Mouse (Mus musculus) MEL (cell line): Measurements from ENCODE around the gene Klhl12. TPM values are rescaled to one million over a fixed set of nuclear protein-coding genes. Genes with fewer than 3 reads are reported as not detected.

ENCODE experiments used
- DNase-seq: peaks from one replicate; pipeline ENCODE4 v3.0.0; 2011; ENCODE audit warnings: low read depth, low spot score
- H3K27ac ChIP-seq: 2 replicates; pipeline ENCODE4 v1.5.1; 2012; ENCODE audit warnings: low read depth, mild to moderate bottlenecking, control low read depth, low read length, moderate library complexity; ENCODE audit not compliant: control insufficient read depth
- H3K27me3 ChIP-seq, 2 experiments: fragments of 150-350 bp in 1 of 2; sonication (generic) in 1 of 2; 2 replicates each; pipeline ENCODE4 v1.6.1; 2012; ENCODE audit warnings: low read length in 2 of 2, mild to moderate bottlenecking in 2 of 2, improper control_type of control experiment in 1 of 2, moderate library complexity in 1 of 2; ENCODE audit not compliant: insufficient read depth in 2 of 2, control insufficient read depth in 1 of 2
- H3K36me3 ChIP-seq, 2 experiments: 2 replicates each; pipeline ENCODE4 v1.6.1; 2012 to 2014; ENCODE audit warnings: low read length in 2 of 2, improper control_type of control experiment in 1 of 2, inconsistent platforms in 1 of 2, mild to moderate bottlenecking in 1 of 2; ENCODE audit not compliant: insufficient read depth in 2 of 2, control insufficient read depth in 1 of 2
- H3K4me1 ChIP-seq, 2 experiments: fragments of 150-350 bp in 1 of 2; sonication (generic) in 1 of 2; 2 replicates each; pipeline ENCODE4 v1.6.1; 2012; ENCODE audit warnings: low read length in 2 of 2, improper control_type of control experiment in 1 of 2, mild to moderate bottlenecking in 1 of 2; ENCODE audit not compliant: insufficient read depth in 2 of 2, control insufficient read depth in 1 of 2
- H3K4me3 ChIP-seq, 2 experiments: fragments of 150-350 bp in 1 of 2; sonication (generic) in 1 of 2; 2 replicates each; pipeline ENCODE4 v1.5.1; 2012; ENCODE audit warnings: low read depth in 2 of 2, low read length in 2 of 2, mild to moderate bottlenecking in 2 of 2, moderate library complexity in 2 of 2, control low read depth in 1 of 2, improper control_type of control experiment in 1 of 2; ENCODE audit not compliant: control insufficient read depth in 1 of 2, insufficient read depth in 1 of 2
- H3K79me2 ChIP-seq: 2 replicates; pipeline ENCODE4 v1.6.1; 2012; ENCODE audit warnings: mild to moderate bottlenecking, low read length, moderate library complexity; ENCODE audit not compliant: control insufficient read depth, poor library complexity, insufficient read depth
- H3K9ac ChIP-seq: 2 replicates; pipeline ENCODE4 v1.6.1; 2012; ENCODE audit warnings: low read depth, mild to moderate bottlenecking, control low read depth, low read length, moderate library complexity; ENCODE audit not compliant: control insufficient read depth, poor library complexity, severe bottlenecking
- H3K9me3 ChIP-seq: fragments of 150-350 bp; sonication (generic); replicated peaks from 2 replicates; pipeline ENCODE4 v1.6.1; 2012; ENCODE audit warnings: mild to moderate bottlenecking, low read length, improper control_type of control experiment, moderate library complexity; ENCODE audit not compliant: insufficient read depth
- ELF1 ChIP-seq: IDR thresholded peaks from 2 replicates; pipeline ENCODE4 v1.6.1; 2014; ENCODE audit warnings: low read depth, mild to moderate bottlenecking, inconsistent platforms, low read length, improper control_type of control experiment, moderate library complexity
- EP300 ChIP-seq, 2 experiments: IDR thresholded peaks; 2 replicates each; pipeline ENCODE4 v1.6.1; 2011; ENCODE audit warnings: improper control_type of control experiment in 2 of 2, low read length in 2 of 2, low read depth in 1 of 2, mild to moderate bottlenecking in 1 of 2
- ETS1 ChIP-seq: IDR thresholded peaks from 2 replicates; pipeline ENCODE4 v1.6.1; 2012; ENCODE audit warnings: low read depth, mild to moderate bottlenecking, inconsistent platforms, low read length, improper control_type of control experiment, moderate library complexity
- GATA1 ChIP-seq: IDR thresholded peaks from 2 replicates; pipeline ENCODE4 v1.6.1; 2011; ENCODE audit warnings: low read depth, low read length, improper control_type of control experiment
- KAT2A ChIP-seq: conservative IDR thresholded peaks from 2 replicates; pipeline ENCODE4 v1.6.1; 2012; ENCODE audit warnings: low read depth, low read length, improper control_type of control experiment, inconsistent platforms
- MAFK ChIP-seq: IDR thresholded peaks from 2 replicates; pipeline ENCODE4 v1.6.1; 2011; ENCODE audit warnings: low read depth, mild to moderate bottlenecking, low read length, improper control_type of control experiment, borderline replicate concordance
- MAX ChIP-seq: IDR thresholded peaks from 2 replicates; pipeline ENCODE4 v1.6.1; 2011; ENCODE audit warnings: low read length, improper control_type of control experiment
- MAZ ChIP-seq: IDR thresholded peaks from 2 replicates; pipeline ENCODE4 v1.6.1; 2012; ENCODE audit warnings: low read depth, mild to moderate bottlenecking, inconsistent platforms, low read length, improper control_type of control experiment
- MEF2A ChIP-seq: IDR thresholded peaks from 2 replicates; pipeline ENCODE4 v1.6.1; 2014; ENCODE audit warnings: low read depth, mild to moderate bottlenecking, inconsistent platforms, low read length, improper control_type of control experiment; ENCODE audit not compliant: poor library complexity, insufficient replicate concordance, severe bottlenecking; ENCODE audit errors: extremely low read depth
- MXI1 ChIP-seq: IDR thresholded peaks from 2 replicates; pipeline ENCODE4 v1.6.1; 2011; ENCODE audit warnings: mild to moderate bottlenecking, low read depth, low read length, improper control_type of control experiment
- MYC ChIP-seq: IDR thresholded peaks from 2 replicates; pipeline ENCODE4 v1.6.1; 2011; ENCODE audit warnings: low read depth, mild to moderate bottlenecking, low read length, improper control_type of control experiment, moderate library complexity
- NELFE ChIP-seq: IDR thresholded peaks from 2 replicates; pipeline ENCODE4 v1.6.1; 2011; ENCODE audit warnings: low read depth, low read length, improper control_type of control experiment
- POLR2A ChIP-seq, 2 experiments: IDR thresholded peaks; 2 replicates each; pipeline ENCODE4 v1.6.1; 2011 to 2012; ENCODE audit warnings: low read length in 2 of 2, mild to moderate bottlenecking in 2 of 2, control low read depth in 1 of 2, improper control_type of control experiment in 1 of 2, low read depth in 1 of 2, moderate library complexity in 1 of 2; ENCODE audit not compliant: control insufficient read depth in 1 of 2, insufficient read depth in 1 of 2, poor library complexity in 1 of 2
- POLR2AphosphoS5 ChIP-seq: IDR thresholded peaks from 2 replicates; pipeline ENCODE4 v1.6.1; 2012; ENCODE audit warnings: low read depth, borderline replicate concordance, mild to moderate bottlenecking, inconsistent platforms, low read length, moderate library complexity, mixed read lengths
- RAD21 ChIP-seq: IDR thresholded peaks from 2 replicates; pipeline ENCODE4 v1.6.1; 2011; ENCODE audit warnings: mild to moderate bottlenecking, low read depth, low read length, improper control_type of control experiment
- SIN3A ChIP-seq: IDR thresholded peaks from 2 replicates; pipeline ENCODE4 v1.6.1; 2012; ENCODE audit warnings: low read length, improper control_type of control experiment, inconsistent platforms
- SMC3 ChIP-seq: IDR thresholded peaks from 2 replicates; pipeline ENCODE4 v1.6.1; 2011; ENCODE audit warnings: low read depth, low read length, improper control_type of control experiment
- TBP ChIP-seq: IDR thresholded peaks from 2 replicates; pipeline ENCODE4 v1.8.0; 2011; ENCODE audit warnings: low read depth, low read length, improper control_type of control experiment
- TCF12 ChIP-seq: IDR thresholded peaks from 2 replicates; pipeline ENCODE4 v1.6.1; 2014; ENCODE audit warnings: low read depth, mild to moderate bottlenecking, inconsistent platforms, low read length, improper control_type of control experiment, moderate library complexity
- USF1 ChIP-seq: IDR thresholded peaks from 2 replicates; pipeline ENCODE4 v1.6.1; 2014; ENCODE audit warnings: low read depth, mild to moderate bottlenecking, inconsistent platforms, low read length, improper control_type of control experiment, moderate library complexity
- ZC3H11A ChIP-seq: IDR thresholded peaks from 2 replicates; pipeline ENCODE4 v1.6.1; 2012; ENCODE audit warnings: low read depth, mild to moderate bottlenecking, inconsistent platforms, low read length, improper control_type of control experiment
- ZKSCAN1 ChIP-seq: IDR thresholded peaks from 2 replicates; pipeline ENCODE4 v1.6.1; 2012; ENCODE audit warnings: low read depth, mild to moderate bottlenecking, inconsistent platforms, low read length, improper control_type of control experiment, moderate library complexity
- ZNF384 ChIP-seq: IDR thresholded peaks from 2 replicates; pipeline ENCODE4 v1.6.1; 2012; ENCODE audit warnings: low read depth, mild to moderate bottlenecking, inconsistent platforms, low read length, improper control_type of control experiment
- polyA plus RNA-seq, 2 experiments: library from polyadenylated mRNA; stranded (reverse) in 1 of 2; unstranded in 1 of 2; fragments of >175 nt in 1 of 2; fragments of >200 nt in 1 of 2; gene quantifications; 2 replicates each; pipeline versions ENCODE4 v1.2.1 to v1.2.4; 2012; ENCODE audit warnings: low replicate concordance in 2 of 2, low read depth in 1 of 2; ENCODE audit not compliant: insufficient read length in 2 of 2, insufficient read depth in 1 of 2, missing spikeins in 1 of 2
- total RNA-seq: library from RNA; depleted of rRNA; stranded (reverse); fragments of 300-350 nt; gene quantifications from 2 replicates; pipeline ENCODE4 v1.2.3, GENCODE M21; 2012

Gene Klhl12
- total and polyA plus RNA-seq, 3 experiments: 20.8 to 26.4 TPM; not detected in 1

DNA sequence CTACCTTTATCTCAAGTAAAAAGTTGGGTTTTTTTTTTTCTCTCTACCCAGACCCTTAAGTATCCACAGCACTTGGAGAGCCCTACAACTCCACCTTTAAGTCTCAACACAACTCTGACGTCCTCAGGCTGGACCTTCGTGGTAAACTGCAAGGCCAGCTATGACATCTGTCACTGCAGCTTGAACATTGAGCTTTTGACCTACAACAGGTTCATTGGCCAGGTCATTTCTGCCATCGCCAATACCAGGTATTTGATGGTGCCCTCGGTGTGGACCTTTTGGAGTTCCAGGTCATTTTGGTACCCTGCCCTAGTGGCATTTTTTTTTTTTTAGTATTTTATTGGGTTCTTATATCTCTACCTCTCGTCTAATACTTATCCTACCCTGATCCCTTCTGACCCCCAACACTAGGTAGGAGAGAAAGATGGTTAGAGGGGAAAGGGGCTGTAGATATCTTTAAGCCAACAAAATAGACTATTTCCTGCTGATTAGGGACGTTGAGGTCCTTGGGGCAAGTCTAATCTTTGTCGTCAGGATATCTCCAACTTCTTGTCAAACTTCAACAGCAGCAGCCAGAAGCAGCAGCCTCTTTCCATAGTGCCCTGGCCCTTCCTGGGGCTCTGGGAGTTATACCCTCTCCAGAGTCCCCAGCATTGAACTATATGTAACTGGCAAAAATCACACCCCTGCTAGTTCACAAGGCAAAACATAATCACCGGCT is 64.8 kb downstream of the Klhl12 start (continued):
- TF ChIP-seq USF1 (no peak), TBP (no peak), RAD21 (no peak)

DNA sequence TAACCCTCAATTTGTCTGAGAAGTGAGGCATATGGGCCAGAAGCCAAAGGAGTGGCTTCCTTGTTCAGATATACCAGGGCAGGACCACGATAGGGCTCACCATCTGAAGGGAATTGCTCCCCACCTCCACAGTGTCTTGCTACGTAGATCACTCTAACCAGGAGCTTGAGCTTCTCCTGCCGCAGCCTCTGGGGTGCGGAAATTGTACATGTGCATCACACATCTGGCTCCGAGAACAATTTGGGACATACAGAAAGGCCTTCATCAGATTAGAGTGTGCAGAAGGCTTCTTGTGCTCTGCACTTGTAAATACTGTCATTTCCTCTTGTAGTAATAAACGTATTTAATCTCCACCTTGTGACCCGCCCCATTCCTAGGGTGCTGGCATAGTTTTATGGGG is 65.8 kb downstream of the Klhl12 start:
- no peaks in the 10 kb centered on the region for H3K9me3 ChIP-seq
- peak overlapping the region; percentile 42 to 48 for H3K4me3 ChIP-seq
- peaks cover 0 to 24% of the 10 kb centered on the region in 2 experiments; a peak in 2 of 4 replicates for H3K36me3 ChIP-seq
- peak overlapping the region; percentile 55 for H3K9ac ChIP-seq
- H3K4me1 ChIP-seq: peaks cover 23 to 28% of the 10 kb centered on the region in 2 experiments
- DNase-seq: peak; percentile 85
- H3K27ac ChIP-seq: peak overlapping the region; percentile 90
- no peaks in the 10 kb centered on the region for H3K27me3 ChIP-seq
- H3K79me2 ChIP-seq: no peaks in the 10 kb centered on the region
- TF ChIP-seq ZC3H11A (peak; percentile 16; the same call in 1 of the 2 replicates), TCF12 (peak; percentile 5; the same call in 1 of the 2 replicates), ZNF384 (no peak), EP300 (IDR thresholded peaks at IDR 0.05; ENCODE audit: low read depth in 1 of 2, low read length in 2 of 2) (peak; percentile 44 to 58), SMC3 (no peak; the same call in 1 of the 2 replicates), KAT2A (no peak), TBP (peak; percentile 62; the same call in 1 of the 2 replicates), MEF2A (0 out of 2 replicates have a peak, but pooled peaks have one; percentile 18), MAX (peak; percentile 38; the same call in 1 of the 2 replicates), GATA1 (peak; percentile 72), MAFK (no peak), POLR2A (IDR thresholded peaks at IDR 0.05; ENCODE audit: control insufficient read depth in 1 of 2, insufficient read depth in 1 of 2, low read depth in 1 of 2, low read length in 2 of 2, poor library complexity in 1 of 2) (peak in 1 of 2 experiments; percentile 49; a peak in 1 of 4 replicates), USF1 (peak; percentile 54), ZKSCAN1 (no peak), POLR2AphosphoS5 (0 out of 2 replicates have a peak, but pooled peaks have one; percentile 17), ELF1 (no peak), MAZ (peak; percentile 8; the same call in 1 of the 2 replicates), MYC (0 out of 2 replicates have a peak, but pooled peaks have one; percentile 29), SIN3A (peak; percentile 73), NELFE (no peak), MXI1 (0 out of 2 replicates have a peak, but pooled peaks have one; percentile 65), ETS1 (peak; percentile 63; the same call in 1 of the 2 replicates)
